Mouse (Mus musculus) left cerebral cortex, adult 9 months (tissue): ENCODE measurements around the gene Zfp91.

Source experiments
- DNase-seq, 2 experiments: peaks; one replicate each; pipeline ENCODE4 v3.0.0; 2022; ENCODE audit warnings: low spot score in 2 of 2

Gene Zfp91

DNA sequence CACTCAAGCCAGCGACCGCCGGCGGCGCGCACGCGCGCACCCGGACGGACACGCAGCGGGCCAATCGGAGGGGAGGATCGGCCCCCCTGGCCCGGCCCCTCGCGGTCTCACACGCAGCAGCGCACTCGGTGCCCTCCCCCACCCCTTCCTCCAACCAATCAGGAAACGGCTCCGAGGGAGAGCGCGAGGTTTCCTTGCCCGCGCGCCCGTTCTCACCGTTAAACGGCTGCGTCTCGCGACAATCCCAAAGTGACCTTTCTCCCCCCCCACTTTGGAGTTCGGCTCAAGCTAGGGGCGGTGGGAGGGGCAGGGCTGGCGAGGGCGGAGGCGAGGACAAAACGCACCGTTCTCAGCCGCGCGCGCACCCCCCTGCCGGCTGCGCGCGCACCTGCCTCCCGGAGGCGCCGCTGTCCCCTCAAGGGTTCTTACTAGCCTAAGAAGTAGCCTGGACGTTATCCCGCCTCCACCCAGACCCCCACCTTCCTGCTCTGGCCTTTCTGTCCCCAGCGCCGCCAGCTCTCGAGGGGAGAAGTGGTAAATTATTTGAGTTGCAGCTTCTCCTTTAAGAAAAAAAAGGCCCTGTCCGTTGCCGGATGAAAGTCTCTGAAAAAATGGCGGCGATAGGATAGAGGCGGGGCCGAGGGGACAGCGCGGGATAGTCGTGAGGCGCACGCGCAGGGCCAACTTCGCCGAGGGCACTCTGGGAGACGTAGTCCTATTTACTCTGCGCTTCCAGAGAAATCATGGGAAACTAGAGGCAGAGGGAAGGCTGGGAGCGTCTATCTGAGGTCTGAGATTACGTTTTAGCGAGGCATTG lies at the start of gene Zfp91, which contains the start of gene Lpxn:
Gene Zfp91, minus strand, starts transcription at position 616 of the 817 bp plus-strand sequence.
Gene Lpxn, plus strand, starts transcription at position 683 of the 817 bp plus-strand sequence.
- DNase-seq = peak; percentile 98 to 99

DNA sequence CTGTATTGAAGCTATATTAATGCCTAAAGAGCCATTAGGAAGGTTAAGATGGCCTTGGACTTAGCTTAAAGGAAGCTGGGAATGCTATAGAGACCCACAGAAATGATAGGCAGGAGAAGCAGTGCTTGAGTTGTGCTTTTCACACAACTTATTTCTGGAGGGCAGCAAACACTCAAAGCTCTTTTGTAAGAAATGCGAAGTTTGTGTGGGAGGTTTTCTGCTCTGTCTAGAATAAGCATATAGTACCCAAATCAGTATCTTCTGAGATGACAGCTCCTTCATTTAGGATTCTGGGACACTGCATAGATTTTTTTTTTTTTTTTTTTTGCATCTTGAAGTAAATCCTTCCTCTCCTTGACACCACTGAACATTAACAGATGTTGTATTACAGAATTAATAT lies 42.6 kb upstream of the Zfp91 start:
- DNase-seq = no peak

DNA sequence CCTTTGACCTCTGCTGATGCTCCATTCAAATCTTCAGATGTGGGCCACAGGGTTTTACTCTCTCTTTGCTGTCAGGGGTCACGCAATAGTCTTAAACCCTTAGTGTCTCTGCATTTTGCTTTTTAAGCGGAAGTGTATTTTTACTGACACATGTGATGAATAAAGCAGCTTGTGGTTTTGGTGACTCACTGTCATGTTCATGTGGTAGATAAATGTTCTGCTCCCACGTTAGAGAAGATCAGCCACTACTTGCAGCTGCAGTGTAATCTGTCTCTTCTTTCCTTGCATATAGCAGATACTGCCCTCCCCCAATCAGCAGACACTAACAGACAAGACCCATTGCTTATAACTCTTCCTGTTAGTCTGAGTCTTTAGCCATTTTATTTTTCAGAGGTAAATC lies 37.7 kb upstream of the Zfp91 start:
- DNase-seq = peak in 1 of 2 experiments; percentile 7

DNA sequence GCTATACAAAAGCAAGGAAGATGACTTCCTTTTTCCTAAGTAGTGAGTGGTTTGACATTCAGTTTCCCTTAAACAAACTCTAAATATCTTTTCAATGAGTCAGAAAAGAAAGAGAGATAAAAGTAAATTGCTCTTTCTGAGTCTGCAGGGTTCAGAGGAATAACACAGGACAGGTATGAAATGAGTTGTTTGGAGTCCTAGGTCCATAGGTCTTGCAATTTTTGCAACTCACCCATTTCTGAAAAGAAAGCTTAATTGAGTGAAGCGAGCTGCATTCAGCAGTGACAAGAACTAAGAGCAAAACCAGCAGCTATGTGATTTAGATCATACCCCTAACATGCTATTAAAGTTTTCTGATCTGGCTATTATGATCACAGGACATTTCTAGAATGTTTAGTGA lies 35.6 kb upstream of the Zfp91 start:
- no peak for DNase-seq

DNA sequence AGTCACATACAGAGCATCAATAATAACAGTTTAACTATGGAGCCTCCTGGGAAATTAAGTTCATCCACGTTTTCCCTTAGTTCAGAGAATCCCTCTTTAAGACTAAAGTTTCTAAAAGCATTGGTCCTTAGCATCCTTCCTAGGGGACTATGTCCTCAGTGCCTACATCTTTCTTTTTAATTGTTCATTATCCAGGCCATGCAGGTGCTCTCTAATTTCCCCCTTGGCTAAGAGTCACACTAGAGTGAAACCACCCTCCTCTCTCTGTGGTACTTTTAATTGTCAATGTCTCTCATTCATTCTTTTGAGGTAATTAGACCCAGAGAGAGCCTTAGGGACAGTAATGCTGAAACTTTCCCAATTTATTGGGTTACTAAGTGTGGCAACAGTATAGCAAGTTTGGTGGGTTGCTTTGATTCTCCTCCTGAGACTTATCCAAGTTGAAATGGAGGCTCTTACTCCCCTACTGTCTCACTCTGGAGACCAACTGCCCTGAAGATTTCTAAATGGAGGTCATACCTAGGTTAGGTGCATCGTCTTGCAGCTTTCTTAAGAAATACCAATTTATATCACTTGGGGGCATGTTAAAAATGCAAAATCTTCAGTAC lies 35.0 kb upstream of the Zfp91 start:
- no peak for DNase-seq

DNA sequence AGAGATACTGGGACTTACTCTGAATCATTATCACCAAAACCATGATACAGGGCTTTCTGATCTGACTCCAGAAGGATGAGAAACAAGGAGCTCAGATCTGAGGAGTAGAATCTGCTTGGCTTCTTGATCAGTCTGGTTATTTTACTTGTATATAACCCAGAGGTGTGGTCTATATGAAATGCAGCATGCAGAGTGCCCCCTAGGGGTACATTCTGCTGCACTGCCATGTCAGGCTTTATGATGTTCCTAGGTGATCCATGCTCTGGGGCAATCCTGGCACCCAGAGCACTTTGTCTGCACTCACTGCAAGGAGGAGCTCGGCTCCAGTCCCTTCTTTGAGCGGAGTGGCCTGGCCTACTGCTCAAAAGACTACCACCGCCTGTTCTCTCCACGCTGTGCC lies 28.6 kb upstream of the Zfp91 start:
- no peak for DNase-seq

DNA sequence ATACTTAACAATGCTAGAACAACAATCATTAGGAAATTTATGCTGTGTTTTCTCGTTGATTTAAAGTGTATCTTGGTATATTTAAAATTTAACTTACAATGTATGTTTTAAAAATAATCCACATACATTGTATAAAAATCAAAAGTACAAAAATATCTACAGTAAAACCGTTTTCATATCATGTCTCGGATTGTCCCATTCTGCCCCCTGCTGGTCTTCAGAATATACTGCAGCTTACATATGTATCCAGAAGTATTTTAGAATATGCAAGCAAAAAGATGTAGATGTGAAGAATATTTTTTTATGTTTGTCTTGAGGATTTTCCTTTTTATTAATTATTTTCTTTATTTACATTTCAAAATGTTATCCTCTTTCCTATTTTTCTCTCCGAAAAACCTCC lies 24.5 kb upstream of the Zfp91 start:
- DNase-seq = peak in 1 of 2 experiments; percentile 14

DNA sequence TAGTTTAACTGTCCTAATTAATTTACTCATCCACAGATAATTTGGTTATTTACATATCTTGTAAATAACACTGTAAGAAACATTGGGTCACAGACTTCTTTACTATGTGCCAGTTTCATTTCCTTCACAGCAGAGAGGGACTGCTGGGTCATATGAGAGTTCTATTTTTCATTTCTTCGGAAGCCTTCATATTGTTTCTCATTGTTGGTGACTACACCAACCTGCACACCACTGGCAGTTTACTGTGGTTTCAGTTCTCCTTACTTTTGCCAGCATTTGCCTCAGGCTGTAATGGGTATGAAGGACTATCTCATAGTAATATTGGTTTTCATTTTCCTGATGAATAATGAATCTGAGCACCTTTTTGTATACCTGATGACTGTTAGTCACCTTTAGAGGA lies 22.6 kb upstream of the Zfp91 start:
- DNase-seq = no peak

DNA sequence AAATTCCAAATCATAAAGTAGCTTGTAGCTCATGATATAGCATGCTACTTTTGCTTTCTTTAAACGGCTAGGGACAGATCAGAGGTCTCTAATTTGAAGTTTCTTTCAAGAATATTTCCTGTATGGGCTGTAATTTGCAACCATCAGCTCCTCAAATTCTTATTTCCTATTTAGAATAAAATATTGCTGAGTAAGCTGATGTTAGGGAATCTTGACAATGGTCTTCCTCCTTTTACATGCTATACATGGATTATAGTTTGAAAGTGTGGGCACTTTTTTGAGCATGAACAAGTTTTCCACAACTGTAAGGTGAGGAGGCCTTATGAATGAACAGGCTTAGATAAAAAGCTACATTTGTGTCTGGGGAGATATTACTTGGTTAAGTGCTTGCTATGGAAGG lies 18.0 kb upstream of the Zfp91 start:
- no peak for DNase-seq

DNA sequence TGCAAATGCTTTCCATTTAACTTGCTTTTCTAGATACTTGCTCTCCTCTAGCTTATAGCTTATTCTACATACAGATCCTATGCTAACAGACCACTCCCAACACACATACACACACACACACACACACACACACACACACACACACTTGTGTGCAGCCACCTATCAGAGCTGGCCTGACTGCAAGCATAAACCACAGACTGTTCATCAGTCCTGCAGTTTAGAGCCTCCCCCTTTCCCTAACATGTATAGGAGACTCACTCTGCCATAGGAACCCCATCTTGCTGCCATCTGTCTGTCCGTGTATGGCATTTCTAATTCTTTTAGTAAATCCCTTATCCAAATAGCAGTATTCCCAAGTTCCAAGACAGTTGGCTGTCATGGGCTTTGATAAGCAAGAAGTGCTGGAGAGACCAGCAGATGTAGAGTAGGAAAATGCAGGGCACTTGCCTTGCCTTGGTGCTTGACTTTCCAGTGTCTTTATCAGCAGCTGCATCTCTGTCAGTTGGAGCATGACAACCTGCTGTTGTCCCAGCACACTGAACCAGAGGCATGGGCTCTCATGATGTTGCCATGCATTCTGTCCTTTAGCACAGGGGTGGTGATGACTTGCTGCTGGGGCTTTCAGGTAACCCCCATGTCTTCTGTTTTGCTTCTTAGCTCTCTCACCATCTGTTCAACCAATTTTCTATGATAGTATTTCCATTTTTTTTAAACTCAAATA lies 16.9 kb upstream of the Zfp91 start:
- no peak for DNase-seq

DNA sequence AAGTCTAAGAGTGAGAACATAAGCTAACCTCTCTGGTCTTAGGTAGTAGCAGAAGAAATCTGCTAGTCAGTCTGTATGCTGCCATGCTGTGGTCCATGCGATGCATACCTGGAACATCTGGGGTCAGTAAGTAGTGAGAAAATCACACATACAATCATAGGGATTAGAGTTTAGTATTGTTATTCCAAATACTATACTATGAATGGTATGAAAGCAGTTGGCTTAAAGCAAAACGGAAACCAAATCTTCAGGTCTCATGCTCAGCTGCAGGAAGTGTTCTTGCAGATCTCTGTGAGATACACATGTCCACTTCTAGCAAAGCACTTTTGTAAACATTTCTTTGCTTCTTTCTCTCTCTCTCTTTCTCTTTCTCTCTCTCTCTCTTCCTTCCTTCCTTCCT lies 10.3 kb upstream of the Zfp91 start:
- DNase-seq = no peak

DNA sequence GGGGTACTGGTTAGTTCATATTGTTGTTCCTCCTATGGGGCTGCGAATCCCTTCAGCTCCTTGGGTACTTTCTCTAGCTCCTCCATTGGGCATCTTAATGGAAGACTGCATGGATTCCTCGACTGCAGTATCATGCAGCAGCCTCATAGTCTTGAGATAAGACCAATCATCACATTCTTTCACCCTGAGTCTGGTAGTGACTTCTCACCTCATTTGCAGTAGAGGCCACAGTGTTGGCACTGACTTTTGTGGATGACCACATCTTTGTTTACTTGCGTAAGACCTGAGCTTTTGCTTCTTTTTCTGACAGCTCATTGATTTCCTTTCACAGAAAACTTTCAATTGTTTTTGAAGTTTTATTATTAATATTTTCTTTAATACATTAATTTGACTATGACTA lies 9.8 kb upstream of the Zfp91 start:
- no peak for DNase-seq

DNA sequence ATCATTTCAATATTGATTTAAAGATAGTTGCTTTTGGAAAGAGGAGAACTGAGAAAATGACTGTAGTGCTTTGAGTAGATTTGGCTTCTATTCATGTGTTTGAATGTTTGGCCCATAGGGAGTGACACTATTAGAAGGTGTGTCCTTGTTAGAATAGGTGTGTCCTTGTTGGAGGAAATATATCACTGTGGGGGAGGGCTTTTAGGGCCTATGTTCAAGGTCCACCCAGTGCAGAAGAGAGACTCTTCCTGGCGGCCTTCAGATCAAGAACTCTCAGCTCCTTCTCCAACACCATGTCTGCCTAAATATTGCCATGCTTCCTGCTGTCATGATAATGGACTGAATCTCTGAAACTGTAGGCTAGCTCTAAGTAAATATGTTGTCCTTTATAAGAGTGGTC lies 8.3 kb upstream of the Zfp91 start:
- DNase-seq = no peak

DNA sequence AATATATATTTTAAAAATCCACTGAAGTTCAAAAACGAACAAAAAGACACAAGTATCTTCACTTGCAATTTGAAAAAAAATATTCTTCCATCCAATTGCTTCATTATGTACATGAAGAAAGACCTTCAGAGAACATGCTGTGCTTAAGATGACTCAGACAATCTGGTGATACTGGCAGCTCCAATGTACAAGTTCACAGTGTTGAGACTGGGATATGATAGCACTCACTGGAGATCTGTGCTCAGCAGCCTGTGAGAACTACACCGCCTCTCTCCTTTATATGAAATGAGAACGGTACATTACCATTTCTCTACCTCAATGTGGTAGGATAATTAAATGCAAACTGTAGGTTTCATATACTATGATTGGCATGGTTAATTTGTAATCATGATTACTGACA lies 6.9 kb upstream of the Zfp91 start:
- DNase-seq = peak in 1 of 2 experiments; percentile 50

DNA sequence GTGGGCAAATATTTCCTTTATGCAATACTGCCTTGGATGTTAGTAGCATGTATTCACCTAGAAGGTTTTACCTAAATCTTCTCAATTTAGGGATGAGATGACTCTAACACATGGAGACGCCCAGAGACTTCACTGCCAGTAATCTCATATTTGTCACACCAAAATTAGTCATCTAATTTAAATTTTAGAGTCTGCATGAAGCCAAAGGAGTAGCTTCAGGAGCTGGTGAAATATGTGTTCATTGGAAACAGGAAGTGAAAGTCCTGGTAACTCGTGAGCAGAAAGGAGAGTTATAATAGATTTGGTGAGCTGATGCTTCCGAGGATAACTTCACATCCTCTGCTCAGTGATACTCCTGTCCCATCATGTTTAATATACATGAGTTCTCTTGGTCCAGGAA lies 5.1 kb upstream of the Zfp91 start:
- DNase-seq = no peak

DNA sequence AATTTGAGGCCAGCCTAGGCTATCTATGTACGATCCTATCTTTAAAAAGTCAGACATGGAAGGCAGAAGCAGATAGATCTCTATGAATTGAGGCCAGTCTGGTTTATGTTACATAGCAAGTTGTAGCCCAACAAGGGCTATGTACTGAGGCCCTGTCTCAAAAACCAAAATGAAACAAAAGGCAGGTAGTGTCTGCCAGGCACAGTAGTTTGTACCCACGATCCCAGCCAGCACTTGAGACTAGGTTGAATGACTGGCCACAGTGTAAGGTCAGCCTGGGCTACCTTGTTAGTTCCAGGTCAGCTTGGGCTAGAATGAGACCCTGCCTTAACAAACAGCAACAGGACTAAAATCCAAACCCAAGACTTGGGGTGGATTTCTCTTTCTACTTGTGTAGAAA lies 4.7 kb upstream of the Zfp91 start:
- DNase-seq = no peak

DNA sequence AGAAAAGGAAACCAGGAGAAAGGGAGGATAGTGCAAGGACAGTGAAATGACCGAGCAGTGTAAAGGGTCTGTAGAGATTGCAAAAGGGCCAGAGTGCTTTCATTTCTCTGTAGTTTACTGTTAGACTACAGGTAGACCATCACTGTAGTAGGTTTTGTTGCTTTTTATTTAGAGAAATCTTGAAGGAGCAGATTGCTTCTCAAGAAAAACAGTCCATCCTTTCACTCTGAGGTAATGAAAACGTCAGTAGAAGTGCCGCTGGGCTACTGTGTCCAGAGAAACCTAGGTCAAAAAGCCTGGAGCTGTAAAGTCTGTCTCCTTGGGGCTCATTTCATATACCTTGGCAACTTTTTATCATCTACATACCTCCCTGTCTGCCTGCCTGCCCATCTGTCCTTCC lies 3.2 kb upstream of the Zfp91 start:
- no peak for DNase-seq

DNA sequence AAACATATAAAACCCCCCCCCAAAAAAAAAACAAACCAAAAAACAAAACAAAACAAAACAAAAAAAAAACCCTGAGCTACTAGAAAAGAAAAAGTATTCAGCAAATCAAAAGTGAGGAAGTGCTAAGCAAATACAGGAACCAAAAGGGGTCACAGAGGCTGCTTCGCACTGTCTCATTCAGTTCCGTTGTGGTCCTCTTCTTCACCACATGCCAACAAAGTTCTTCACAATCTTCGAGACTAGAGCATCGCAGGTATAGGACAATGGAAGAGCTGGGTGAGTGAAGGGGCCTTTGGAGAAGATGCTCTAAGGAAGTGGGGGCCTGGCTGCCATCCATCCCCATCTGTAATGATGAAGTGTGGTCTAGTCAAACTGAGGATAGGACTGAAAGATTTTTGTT lies 2.5 kb upstream of the Zfp91 start:
- no peak for DNase-seq

DNA sequence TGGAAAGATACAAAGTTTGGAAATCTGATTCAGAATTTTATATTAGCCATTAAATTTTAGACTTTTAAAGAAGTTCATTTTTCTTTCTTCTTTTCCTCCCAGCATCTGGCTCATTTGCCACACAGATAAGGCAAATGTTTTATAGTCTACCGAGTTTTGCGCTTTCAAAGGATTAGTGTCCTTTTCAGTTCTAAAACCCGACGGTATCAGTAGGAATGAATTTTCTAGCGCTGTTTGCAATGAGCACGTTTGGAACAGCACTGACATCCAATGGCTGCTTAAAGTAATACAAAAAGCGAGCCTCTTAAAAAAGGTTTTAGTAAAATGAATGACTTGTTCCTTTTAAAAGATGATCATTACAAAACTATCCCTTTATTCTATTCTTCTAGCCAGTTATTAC lies 1.1 kb upstream of the Zfp91 start:
- DNase-seq = peak in 1 of 2 experiments; percentile 40

DNA sequence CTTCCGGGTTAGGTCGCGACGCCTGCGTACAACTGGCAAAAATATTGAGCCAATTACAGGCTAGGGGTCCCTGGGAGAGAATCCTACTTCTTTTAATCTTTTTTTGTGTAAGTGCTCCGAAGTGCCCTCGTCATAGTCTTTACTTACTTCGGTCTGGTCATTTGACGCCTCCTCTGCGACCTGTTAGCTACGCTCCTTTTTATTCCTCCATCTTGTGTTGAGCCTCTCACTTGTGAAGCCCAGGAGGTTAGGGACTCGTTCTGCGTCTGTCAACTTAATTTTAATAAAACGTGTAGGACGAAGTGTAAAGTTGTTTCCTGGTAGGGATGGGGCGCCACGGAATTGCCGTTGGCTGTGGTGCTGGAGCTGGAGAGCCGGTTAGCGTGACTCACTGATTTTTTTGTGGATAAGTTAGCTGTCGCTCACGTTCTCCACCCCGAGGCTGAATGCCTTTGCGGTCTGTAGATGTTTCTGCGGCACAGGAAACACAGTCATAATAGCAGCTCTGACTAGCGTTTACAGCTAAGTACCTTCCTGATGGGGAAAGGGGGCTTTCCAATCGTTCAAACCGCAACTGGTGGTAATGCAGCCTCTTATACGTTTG lies 504 bp upstream of the Zfp91 start:
- peak in 1 of 2 experiments; percentile 74 for DNase-seq

DNA sequence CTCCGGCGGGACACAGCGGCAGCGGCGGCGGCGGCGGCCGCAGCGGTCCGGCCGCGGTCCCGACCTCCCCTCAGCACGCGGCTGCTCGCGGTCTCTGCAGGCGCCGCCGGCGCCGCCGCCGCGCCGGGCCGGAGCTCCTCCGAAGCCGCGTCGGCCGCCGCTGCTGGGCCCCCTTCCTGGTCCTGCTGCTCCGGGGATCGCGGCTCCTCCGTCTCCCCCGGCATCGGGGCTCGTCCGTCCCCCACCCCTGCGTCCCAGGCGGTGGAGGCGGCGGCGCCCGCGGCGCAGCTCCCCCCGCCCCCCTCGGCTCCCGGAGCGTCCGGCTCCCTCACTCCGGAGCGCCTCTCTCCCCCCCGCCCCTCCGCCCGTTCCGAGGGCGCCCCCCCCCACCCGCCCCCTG lies 816 bp downstream of the Zfp91 start:
- no peak for DNase-seq
